Mouse (Mus musculus) brain, embryonic 18.5 days (tissue): Measurements from ENCODE around the gene Amdhd1.

ENCODE experiments used
- DNase-seq: peaks from one replicate; pipeline ENCODE4 v3.0.0-alpha.2; 2012; ENCODE audit warnings: low read depth, low spot score

The Amdhd1 gene

GRCm38 (mm10) chr10:93540431-93541210 lies 788 bp upstream of the Amdhd1 start, which contains the start of gene Ccdc38:
Ccdc38 (plus strand) TSS chr10:93540632.
- DNase-seq, result no peak

DNA sequence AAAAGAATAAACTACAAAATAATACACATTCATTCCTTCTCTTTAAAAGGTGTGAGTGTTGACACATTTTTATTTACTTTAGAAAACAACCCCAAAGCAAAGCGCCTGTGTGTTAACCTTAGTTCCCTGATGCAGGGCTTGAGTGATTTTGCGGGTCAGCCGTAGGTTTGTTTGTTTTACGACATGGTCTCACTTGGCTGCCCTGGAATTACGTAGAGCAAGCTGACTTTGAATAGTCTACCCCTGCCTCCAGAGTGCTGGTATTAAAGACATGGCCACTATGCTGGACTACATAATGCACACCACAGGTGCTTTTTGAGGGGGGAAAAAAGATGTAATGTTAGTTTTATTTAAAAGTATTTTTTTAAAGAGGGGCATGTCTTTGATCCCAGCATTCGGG lies 1.0 kb downstream of the Amdhd1 start:
- DNase-seq, result no peak

DNA sequence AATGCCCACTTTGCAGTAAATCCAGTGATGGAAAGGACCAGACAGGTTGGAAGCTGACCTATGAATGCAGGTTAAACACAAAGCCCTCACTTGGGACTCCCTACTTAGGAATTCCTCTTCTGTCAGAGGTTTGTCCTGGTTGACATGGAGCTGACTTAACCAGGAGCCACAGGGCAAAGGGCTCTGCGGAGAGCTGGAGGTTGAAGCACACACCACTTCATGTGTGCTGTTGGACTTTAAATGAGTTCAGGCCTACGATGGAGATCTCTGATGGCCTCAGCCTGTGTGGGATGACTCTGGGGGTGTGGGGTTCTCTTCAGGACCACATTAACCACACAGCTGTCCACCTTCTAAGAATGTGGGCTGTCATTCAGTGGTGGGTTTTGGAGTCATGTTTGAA lies 1.5 kb downstream of the Amdhd1 start:
- DNase-seq, result no peak

DNA sequence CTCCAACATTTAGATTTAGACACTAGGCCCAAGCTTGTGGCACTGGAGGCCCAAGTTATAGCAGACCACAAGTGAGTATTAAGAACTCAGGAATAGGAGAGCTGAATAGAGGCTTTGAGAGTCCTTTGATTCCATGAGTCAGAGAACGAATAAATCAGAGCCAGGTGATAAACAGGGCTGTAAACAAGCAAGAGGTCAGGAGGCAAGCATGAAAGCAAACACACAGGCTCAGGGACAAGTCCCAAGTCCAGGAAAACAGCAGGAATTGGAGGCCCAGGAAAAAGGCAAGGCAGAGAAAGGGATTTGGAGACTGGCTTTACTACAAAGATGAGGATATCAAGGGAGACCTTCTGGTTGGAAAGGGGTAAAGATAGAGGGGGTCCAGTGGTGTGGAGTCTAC lies 14.5 kb downstream of the Amdhd1 start:
- DNase-seq, result no peak

DNA sequence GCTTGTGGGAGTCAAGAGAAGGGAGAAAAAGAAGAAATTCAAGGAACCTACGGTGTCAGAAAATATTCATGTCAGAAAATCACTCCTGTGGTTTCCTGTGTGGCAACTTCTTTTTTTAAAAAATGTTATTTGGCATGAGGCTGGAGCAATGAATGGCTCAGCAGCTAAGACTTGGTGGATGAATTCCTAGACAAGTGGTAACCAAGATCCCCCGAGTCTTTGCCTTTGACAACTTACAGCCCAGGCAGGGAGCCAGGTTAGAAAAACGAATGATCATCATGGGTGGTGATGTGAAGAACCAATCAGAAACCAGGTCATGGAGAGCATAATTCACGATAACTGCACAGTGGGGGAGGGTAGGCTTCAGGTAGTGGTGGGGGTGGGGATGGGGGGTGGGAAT lies 18.8 kb downstream of the Amdhd1 start:
- DNase-seq, result no peak

DNA sequence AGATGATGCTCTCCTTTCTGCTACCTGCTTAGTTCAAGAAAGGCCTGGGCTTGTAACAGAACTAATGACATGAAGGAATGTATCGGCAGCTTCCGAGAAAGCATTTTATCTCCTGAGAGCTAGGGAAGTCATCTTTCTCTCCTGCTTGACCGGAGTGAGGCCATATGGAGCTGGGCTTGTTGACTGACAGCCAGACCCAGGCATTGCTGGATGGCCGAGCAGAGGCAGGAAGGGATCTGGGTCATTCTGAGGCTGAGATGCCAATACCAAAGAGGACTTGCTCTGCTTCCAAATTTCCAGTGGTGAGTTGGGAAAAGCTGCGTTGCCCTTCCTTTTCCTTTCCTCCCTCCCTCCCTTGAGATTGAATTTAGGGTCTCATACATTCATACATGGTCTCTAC lies 20.1 kb downstream of the Amdhd1 start:
- no peak for DNase-seq

DNA sequence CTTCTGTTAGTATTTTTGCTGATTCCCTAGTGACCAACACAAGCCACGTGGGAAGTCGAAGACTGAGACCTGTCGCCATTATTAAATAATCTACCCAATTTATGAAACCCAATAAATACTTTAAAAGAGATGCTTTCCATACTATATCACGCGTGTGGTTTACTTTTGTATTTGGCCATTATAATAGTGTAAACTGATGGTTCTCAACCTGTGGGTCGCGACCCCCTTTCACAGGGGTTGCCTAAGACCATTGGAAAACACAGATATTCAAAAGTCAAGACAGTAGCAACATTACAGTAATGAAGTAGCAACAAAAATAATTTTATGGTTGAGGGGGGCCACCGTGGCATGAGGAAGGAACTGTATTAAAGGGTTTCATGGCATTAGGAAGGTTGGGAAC lies 20.7 kb downstream of the Amdhd1 start:
- DNase-seq, result no peak

GRCm38 (mm10) chr10:93518620-93519019 lies 21.2 kb downstream of the Amdhd1 start:
- no peak for DNase-seq

DNA sequence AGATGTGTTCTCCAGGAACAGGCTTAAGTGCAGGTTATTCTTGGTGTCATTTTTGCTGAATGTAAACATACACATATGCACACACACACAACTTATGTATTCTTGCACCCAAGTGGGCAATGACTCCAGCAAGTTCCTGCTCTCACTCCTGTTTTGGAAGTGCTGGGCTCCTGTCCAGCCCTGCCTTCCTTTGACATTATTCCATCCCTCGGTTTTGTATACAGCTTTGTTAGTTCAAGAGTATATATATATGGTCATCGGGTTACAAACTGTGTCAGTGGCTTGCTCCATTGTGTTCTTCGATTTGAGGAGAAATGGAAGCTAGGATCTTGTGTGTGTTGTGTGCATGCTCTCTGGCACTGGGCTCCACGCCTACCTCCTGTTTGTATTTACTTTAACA lies 21.6 kb downstream of the Amdhd1 start:
- no peak for DNase-seq

DNA sequence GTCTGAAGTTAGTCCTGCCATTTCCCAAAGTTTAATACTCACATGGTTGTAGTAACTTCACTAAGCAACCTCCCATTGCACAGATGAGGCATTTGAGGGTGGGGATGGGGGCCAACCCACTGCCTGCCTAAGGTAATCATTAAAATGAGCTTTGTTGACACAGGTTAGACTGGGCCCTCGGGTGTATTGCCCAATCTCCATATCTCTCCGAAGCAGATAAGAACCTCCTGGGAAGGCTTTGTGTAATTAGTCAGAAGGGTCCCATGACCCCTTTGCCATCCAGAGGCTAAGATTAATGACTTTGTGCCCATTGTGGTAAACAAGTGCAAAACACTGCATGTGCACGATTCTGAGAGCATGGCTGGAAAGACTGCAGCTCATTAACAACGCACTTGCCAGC lies 22.1 kb downstream of the Amdhd1 start:
- DNase-seq, result no peak

GRCm38 (mm10) chr10:93515927-93516326 lies 23.9 kb downstream of the Amdhd1 start:
- no peak for DNase-seq

DNA sequence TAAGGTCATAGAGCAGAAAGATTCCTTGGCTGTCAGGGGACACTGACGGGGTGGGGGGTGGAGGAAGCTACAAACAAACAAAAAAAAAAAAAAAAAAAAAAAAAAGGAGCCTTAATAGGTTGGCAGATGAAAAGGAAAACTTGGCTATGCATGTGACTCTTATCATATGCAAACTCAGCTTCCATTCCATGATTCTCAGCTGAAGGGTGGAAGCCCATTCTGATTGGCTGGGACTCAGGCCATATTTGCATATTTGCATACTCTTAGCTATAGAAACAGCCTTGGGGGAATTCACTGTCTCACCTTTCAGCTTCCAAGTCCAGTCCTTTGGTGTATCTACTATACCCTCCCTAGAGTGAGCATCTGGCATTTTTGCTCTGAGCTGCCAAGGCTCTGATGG lies 24.4 kb downstream of the Amdhd1 start:
- no peak for DNase-seq

DNA sequence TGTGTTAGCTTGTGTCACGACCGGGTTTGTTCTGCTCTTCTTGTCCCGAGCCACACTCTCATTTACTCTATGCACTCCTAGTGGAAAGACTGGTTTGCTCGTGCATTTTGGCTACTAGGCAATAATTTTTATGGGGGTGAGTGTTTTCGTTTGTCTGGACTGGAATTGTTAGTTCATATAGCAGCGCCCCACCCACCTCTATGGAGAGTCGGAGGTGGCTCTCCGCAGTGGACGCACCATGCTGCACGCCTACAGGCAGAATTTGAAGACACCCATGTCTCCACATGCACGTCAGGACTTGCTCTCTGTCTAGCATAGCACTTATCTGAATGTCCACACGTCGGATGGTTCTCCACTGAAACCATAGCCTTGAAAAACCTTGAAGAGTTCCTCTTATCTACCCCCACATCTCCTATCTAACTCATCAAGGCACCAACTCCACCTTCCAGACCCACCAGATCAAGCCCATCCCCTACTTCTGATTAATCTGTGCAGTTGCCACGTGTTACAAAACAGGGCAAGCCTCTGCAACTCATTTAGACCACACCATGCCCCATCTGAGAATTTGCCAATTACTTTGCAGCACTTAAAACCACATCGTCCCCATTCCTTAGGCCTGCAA lies 30.2 kb downstream of the Amdhd1 start:
- no peak for DNase-seq

DNA sequence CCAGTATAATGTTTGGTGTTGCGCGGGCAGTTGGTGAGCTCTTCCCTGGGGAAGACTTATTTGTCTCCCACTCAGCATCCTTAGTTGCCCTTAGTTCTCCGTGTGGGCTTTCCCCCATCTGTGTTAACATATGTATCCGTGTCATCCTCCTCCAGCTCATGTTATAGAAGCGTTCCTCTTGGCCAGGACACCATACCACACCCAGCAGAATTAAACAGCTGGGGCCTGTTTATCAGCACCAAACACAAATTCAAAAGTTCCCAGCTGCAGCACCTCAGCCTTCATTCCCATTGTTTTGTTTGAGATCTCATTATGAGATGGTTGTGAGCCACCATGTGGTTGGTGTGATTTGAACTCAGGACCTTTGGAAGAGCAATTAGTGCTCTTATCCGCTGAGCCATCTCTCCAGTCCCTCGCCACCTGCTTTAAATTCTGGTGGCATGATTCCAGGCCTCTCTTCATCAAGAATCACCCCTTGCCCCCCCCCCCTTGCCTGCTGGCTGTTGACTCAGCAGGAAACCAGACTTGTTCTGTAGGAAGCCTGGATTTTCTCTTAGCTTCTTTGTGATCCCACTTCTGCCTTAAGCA lies 31.4 kb downstream of the Amdhd1 start:
- DNase-seq, result no peak

DNA sequence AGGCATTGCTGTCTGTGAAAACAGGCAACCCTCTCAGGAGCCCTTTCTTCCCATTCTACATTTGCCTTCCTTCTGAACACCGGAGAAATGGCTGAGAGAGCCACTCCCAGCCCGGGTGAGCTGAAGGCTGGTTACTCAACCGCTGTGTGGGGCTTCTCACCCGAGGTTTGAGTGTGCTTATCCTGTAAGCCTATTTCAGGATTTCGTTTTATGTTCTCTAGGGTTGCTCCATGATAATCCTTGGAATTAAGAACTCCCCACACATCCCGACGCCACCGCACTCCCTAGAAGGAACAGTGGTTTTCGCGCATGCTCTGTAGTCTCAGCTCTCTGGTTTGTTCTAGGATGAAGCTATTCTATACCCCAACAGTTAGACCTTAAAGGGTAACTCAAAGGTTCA lies 38.5 kb downstream of the Amdhd1 start:
- DNase-seq, result no peak

DNA sequence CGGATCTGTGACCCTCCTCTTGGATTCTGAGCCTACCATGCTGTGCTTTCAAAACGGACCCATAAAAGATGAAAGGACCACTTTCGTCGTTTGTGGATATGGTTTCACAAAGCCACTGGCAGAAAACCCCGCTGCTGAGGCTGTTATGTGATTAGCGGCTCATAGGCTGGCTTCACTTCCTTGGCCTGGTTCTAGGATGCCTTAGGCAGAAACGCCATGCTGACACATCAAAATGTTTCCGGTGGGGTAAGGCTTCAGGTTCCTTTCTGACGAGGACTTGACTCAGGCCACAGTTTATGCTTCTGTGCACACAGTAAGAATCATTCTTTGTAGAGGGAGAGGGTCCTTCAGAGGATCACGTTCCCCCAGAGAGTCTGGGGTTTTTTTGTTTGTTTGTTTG lies 39.0 kb downstream of the Amdhd1 start:
- no peak for DNase-seq

DNA sequence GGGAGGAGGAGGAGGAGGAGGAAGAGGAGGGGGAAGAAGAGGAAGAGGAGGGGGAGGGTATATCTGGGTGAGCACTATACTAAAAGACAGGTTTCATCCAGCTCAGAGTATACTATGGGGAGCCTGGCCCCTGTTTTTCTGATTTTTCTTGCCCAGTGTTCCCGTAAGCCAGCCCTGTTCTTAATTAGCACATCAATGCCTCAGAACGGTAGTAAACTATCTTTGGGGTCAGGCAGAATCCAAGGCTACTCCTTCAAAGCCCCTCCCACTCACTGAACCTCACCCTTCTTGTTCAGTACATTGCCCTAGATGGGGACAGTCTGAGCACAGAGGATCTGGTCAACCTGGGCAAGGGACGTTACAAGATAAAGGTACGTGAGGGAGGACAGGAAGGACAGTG lies 49.4 kb downstream of the Amdhd1 start:
- DNase-seq, result no peak

- no peak for DNase-seq
Observed at GRCm38 (mm10) chr10:93488828-93489226, 51.0 kb downstream of the Amdhd1 start.

DNA sequence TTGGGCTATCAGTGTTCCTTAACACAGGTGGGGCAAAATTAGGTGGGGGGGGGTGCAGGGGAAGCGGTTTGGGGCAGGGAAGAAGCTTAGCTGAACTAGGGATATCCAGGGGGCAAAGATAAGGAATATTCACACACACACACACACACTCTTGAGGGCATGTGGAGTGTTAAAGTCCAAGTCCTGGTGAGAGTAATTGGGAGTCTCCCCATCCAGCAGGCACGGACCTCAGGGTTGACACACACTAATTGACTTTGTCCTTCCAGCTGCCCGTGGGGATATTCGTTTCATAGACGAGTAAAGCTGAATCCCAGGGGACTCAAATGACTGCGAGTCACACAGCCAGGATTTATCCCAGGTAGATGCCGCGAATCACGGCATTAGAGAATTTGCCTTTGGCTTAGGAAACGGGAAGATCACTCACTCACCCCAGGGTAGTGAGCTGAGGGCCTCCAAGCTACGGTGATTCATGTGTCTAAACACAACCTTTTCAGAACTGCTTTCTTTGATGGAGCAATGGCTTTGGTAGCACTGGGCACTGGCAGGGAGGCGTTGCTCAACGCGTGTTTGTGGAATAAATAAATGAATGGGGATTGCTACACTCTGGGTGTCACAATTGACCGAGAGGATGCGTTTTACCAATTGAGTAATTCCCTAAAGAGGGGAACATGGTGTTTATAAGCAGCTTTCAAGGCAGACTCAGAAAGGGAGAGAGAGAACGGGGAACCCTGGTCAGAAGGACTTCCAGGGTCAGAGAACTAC lies 51.6 kb downstream of the Amdhd1 start, which contains the start of gene Hal:
Gene Hal, plus strand, starts transcription at position 703 of the 762 bp plus-strand sequence.
- no peak for DNase-seq

DNA sequence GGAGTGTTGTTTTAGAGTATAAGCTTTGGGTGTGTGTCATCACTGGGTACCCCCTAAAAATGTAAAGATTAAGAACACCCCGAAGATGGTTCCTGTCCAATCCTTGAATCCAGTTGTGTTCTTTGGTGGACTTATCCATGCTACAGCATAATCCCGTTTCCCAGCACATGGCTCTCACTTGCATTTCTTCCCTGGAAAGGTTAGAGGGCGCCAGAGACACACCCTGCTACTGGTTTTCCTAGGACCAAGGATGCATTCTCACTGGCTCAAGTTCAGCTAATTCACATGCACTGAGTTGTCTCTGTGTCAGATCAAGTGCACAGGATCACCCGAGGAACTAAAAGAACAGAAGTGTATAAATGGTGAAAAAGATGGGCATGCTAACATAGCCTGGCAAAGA lies 53.2 kb downstream of the Amdhd1 start:
- no peak for DNase-seq

- DNase-seq, result no peak
Observed at GRCm38 (mm10) chr10:93485055-93485691, 54.7 kb downstream of the Amdhd1 start.

DNA sequence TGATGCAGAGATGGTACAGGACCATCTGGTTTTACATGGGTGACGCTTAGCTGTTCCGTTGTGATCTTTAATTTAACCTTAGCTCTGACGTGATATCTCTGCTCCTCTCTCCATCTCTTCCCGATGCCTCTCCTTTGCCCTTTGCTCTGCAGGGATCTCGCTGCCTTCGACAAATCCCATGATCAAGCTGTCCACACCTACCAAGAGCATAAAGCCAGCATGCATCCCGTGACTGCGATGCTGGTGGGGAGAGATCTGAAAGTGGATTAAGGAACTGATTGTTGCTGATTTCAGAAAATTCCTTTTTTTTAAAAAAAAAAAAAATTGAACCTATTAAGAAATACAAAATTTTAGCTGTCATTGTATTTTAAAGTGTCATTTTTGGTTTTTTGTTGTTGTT lies 55.3 kb downstream of the Amdhd1 start:
- no peak for DNase-seq
